Mouse (Mus musculus): ENCODE results near the gene Phf3.
"Not testable (repeated sequence)": the region's sequence is repeated elsewhere in the genome, so short reads cannot be mapped to it uniquely, and the experiment has no call there.

Gene Phf3

DNA sequence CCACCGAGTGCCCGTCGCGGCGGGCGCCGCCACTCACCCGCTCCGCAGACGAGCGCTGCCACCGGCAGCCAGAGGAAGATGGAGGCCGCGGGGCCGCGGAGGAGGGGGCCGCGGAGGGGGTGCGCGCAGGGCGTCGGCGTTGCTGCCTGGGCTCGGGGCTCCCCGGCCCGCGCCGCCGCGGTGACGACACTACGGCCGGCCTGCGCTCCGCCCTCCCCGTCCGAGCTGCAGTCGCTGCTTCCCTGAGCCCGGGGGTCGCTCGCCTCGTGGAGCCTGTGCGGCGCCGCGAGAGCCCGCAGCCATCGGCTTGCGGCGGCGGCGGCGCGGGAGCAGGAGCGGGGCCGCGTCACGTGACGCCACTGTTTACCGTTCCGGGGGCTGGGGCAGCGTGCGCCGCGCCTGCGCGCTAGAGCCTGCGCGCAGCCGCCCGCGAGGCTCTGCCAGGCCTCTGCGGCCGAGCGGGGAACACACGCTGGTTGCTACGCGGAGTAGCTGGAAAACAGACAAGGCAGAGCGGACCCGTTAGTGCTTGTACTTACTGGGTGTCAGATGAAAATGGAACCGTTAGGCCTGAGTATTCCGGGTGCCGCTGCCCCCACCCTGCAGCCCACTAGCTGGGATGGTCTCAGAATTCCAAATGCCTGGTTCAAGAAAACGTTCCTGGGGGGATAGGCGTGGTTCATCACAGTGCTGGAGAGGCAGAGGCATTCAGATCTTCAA is at the start of gene Phf3:
Gene Phf3 (minus strand): TSS at position 381 of the 720 bp plus-strand sequence.
- DNase-seq: peak; percentile 87 to 95

DNA sequence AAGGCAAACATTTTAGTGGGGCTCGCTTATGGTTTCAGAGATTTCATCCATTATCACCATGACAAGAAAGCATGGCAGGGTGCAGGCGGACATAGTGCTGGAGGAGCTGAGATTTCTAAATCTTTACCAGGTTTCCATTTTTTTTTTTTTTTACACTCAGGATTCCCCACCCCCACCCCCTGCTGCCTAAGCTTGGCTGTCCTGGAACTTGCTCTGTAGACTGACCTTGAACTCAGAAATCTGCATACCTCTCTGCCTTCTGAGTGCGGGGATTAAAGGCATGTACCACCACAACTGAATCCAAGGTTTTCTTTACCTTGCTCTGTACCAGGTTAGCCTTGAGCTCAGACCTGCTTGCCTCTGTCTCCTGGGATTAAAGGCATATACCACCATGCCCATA is 48.5 kb upstream of the Phf3 start:
- DNase-seq: no peak

DNA sequence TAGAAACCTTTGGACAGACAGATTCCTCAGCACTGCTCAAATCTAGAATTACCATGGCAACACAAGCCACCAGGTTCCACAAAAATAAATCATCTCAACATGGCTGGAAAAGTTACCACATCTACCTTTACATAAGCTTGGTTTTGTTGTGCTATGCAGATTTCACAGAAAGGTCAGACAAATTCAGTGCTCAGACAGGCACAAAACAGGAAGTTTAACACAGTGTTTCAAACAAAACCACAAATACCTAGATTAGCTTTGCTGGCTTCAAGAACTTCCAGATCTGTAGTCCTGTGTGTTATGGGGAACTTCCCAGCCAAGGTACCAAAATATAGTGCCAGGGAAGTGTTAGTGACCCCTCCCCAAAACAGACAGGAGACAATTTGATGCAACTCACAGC is 47.5 kb upstream of the Phf3 start:
- no peak for DNase-seq

DNA sequence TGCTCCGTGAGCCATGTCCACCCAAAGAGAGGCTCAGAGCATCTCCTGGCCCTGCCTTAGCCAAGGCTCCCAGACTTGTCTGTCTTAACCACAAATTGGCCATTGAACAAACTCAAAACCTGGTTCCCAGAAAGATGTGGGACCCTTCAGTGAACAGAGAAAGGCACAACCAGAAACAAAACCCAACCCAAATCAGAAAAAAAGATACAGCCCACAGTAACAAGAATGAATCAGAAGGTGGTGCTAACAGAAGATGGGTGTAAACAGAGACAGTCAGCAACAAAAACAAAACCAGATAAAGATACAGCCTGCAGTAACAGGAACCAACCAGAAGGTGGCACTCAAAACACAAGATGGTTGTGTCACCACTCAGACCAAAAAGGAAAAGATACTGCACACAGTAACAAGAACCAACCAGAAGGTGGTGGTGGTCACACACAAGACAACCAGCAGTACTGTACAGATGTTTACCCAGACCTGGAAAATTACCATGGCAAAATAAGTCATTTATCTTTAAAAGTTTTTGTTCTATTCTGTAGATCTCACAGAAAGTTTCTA is 47.0 kb upstream of the Phf3 start:
- peak in 1 of 2 experiments; percentile 25 for DNase-seq

DNA sequence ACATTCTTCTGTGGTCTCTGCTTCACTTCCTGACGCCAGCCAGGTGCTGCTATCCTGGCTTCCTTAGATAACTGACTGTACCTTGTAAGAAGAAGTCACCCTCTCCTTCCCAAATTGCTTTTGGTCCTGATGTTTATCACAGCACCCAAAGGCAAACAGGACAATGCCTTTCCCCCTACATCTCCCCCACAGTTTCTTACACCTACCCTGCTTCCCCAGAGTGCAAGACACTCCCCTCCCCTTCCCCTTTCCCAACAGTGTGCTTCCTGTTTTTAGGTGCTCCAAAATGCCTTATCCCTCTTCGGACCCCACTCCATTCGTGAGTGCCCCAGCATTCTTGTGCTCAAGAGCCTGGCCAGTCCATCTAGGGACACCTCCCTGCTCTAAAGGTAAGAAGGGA is 36.5 kb upstream of the Phf3 start:
- no peak for DNase-seq

DNA sequence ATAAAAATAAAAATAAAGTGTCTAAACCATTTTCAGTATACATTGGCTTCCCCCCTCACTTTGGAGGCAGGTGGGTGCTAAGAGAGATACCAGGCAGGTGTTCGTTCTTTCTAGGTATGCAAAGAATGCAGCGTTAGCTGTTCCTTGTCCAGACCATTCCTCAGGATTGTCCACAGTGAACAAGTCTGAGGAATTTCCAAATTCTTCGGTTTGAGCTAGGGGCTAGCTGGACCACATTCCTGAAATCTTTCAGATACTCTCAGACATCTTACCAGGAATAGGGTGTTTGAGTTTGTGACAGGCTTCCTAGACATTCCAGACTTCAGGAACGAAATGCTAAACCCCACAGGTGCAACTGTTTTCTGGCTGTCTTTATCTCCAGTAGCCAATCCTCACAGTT is 35.1 kb upstream of the Phf3 start:
- no peak for DNase-seq

DNA sequence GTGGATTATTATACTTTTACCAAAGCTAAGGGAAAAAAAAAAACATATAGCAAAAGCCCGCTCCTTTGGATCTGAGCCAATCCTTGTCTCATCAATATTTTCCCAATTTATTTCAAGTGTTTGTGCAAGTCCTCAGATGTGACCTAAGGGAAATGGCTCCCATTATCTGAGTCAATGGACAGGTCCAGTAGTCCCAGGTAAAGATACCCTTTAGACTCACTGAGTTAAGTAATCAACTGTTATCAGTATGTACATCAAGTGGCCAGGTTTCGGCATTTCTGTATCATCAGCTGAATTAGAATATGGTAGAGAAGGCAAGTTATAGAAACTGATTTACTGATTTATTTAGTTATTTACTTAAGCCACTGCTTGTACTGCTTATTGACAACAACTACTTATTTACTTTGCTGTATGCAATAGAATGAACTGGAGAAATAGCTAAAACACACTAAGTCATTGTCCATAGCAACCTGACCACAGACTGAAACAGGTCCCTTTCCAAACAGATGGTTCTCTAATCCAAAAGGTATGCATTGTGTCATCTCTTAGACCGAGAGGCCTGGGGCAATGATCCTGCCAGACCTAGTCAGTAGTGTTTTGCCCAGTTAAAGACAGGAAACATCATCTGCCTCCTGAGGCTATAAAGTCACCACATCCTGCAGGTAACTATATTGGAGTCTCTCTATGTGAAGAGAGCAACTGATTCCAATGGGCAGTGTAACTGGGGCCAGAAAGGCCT is 29.9 kb upstream of the Phf3 start:
- DNase-seq: no peak

DNA sequence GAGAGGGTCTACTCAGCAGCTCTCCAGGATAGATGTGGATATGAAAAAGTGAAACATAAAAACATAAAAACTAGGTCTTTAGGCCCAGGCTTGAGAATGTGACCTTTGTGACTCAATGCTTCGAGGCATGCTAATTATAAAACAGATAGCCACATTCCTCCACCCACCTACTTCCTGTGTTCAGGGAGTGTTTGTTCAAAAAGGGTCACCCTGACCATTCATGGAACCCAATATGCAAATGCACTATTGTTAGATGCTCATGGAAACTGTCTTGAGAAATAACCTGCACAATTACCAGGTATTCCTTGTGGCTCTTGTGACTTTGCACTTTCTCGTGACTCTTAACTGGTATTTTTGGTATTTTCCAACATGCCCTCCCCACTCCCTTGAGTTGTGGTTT is 25.0 kb upstream of the Phf3 start:
- no peak for DNase-seq

DNA sequence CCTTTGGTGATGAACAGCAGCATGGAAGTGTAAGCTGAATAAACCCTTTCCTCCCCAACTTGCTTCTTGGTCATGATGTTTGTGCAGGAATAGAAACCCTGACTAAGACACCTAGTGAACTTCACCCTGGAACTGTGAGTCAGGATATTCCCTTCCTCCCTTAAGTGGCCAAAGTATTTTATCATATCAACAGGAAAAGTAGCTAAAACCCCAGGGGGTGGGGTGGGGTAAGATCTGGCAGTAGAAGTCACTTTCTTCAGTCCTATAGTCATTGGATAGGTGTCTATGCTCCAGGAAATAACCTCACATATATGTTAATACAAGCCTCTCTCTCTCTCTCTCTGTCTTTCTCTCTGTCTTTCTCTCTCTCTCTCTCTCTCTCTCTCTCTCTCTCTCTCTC is 21.6 kb upstream of the Phf3 start:
- not testable (repeated sequence) for DNase-seq

DNA sequence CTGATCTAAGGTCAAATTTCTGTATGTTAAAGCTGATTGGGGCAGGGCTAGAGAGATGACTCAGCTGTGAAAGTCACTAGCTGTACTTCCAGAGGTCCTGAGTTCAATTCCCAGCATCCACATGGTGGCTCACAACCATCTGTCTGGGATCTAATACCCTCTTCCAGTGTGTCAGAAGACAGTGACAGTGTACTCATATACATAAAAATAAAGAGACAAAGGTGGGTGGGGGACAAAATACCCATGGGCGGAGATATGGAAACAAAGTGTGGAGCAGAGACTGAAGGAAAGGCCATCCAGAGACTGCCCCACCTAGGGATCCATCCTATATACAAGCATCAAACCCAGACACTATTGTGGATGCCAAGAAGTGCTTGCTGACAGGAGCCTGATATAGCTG is 10.1 kb upstream of the Phf3 start:
- DNase-seq: not testable (repeated sequence)

DNA sequence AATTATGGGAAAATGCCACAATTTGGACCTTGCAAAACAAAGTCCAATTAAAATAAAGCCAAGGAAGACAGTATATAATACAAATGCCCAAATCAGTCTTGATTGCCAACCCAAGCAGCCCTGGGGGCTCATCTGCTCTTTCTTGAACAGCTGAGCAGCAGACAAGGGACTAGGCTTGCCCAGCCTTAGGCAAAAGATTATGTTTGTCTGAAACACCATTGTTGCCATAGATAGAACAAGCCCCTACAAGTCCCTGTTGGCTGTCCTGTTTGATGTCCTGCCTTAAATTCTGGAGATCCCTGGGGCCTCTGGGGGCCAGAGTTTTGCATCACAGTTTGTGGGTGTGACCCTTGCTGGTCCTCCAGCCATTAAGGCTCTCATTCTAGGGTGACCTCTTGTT is 2.0 kb upstream of the Phf3 start:
- no peak for DNase-seq

DNA sequence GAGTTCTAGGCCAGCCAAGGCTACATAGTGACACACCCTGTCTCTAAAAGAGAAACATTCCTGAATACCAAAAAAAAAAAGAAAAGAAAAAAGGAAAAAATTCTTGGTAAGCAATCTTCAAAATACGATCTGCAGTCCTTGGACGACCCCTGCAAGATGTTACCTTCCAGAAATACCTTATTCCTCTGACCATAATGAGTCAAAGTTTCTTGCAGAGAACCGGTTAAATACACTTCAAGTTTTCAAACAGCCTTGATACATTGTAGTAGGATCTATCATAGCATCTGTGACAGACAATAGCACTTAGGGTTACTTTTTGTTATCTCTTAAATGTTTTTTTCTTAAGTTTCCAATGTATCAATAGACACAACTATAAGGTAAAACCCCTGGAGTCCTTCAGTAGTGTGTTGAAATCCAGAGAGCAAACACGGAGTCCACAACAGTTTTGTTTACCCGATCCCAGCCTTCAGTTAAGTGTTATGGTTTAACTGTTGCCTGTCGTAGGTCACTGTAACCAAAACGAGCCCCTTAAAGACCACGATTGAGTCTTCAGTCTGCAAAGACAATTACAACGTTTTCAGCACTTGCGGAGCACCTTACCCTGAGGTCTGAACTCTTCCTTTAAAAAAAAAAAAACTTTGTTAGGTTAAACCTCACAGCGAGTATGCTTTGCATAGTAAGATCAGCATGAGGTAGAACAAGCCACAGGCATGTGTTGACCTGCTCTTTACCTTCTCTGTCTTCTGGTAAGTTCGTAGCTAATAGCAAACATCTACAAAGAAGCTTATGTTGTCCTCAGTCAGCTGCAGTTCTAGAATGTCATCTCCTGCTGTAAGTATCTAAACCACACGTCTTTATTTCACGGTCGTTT is 775 bp upstream of the Phf3 start:
- DNase-seq: no peak

DNA sequence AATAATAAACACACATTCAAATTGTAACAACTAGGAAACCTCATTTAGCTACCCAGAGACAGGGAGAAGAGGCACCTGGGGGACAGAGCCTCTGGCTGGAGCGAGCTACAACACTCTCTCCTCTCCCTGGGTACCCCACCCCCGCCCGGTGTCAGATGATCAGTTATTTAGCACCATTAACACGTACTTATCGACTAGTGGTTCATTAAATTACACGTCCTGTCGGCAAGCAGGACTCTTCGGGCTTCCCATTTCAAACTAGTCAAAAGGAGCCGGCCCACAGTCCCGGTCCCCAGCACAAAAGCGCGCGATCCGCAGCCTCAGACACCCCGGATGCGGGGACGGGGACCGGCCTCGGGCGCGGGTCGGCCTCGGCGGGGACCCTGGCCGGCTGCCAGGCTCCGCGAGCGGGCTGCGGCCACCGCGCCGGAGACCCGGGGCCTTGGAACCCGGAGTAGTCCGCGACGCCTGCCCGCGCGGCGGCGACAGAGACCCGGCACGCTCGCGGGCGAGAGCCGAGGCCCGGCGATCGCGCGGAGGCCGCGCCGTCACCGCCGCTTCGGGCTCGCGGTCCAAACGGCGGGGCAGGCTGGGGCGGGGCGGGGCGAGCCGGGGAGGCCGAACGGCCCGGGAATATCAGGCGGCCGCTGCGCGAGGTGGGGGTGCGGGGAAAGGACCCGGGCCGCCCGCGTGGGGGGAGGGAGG is 733 bp downstream of the Phf3 start:
- peak in 1 of 2 experiments; percentile 34 for DNase-seq

DNA sequence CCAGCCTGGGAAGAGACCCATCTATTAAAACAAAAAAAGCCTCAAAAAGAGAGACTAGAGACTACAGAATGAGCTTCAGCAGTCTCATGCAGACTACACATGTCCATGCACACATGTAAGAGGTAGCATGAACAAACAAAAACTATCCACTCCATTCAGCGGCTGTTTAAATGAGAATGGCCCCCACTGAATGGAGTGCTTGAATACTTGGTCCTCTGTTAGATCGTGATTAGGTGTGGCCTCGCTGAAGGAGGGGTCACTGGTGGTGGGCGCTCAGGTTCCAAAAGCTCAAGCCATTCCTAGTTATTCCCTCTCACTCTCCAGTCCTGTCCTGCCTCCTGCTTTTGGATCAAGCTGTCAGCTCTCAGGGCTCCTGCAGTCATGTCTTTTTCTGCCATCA is 5.9 kb downstream of the Phf3 start:
- no peak for DNase-seq

DNA sequence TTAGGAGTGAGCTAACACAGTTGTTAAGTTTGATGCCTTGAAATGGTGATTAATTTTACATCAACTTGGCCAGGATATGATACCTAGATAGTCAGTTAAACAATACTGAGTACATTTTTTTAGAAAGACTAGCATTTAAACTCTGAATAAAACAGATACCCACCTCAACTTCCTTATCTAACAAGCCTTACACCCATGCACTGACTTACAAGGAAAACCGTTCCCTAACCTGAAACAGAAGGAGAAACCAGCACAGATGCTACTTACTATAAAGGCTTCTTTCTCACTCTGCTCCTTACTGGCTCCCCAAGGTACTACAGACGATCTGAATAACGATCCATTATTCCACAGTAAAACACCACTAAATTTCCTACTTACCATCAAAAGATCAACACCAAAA is 21.2 kb downstream of the Phf3 start:
- no peak for DNase-seq

DNA sequence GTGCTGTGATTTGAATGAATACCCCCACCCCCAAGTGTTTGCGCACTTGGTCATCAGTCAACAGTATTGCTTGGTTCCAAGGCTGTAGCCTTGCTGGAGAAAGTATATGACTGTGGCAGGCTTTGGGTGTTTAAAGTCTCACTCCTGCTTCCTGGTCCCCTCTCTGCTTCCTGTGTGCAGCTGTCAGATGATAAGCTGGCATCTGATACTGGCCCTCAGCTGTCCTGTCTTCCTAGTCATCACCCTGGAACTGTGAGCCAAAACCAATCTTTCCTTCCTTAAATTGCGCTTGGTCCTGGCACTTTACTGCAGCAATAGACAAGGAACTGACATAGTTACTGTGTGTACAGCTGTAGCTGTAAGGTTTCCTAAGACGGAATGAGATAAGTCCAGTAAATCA is 21.8 kb downstream of the Phf3 start:
- no peak for DNase-seq

DNA sequence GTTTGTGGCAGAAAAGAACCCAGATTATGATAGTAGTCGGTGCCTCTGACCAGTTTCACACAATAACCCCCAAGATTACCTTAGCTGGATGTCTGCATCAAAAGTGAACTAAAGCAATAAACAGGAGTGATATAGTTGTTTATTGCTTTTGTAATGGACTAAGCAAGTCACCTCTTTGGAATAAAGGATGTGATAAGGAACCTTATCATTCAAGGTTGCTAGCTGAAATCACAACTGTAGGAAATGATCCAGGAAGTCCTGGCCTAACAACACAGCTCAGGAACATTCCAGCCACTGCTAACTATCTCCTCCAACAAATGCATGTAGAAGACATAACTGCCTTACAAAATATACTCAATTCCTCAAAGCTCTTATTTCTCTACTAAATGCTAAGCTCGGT is 22.8 kb downstream of the Phf3 start:
- no peak for DNase-seq

DNA sequence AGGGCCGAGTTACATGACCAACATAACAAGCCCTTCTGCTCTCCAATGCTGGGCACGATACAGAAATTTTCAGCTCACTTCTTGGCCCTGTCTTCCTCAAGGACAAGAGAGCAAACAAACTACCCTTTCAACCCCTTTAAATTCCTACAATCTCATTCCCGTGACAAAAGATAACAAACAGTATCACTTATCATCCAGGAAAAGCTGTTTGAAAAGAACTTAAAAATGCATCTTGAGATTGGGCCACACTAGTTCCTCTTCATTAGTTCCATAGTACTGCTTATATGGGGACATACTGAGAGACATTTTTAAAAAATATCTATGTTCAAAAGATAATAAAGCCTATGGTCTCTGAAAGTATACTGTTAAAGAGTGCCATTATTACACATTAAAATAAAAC is 23.8 kb downstream of the Phf3 start:
- DNase-seq: no peak

DNA sequence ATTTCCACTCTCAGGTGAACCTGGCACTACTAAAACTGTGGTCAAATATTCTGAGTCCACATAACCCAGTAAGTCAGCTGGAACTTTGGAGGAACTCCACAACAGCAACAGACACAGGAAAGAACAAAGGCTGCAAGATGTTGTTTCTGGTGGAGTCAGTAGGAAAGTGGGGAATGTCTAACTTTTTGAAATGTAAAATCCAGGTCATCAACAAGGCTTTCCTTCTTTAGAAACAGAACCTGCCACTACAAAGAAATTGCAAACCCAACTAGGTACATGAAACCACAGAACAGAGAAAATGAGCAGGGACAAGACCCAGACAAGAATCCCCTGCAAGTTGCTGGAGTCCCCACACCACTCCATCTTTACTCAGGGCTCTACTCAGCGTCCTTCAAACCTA is 26.0 kb downstream of the Phf3 start:
- no peak for DNase-seq

DNA sequence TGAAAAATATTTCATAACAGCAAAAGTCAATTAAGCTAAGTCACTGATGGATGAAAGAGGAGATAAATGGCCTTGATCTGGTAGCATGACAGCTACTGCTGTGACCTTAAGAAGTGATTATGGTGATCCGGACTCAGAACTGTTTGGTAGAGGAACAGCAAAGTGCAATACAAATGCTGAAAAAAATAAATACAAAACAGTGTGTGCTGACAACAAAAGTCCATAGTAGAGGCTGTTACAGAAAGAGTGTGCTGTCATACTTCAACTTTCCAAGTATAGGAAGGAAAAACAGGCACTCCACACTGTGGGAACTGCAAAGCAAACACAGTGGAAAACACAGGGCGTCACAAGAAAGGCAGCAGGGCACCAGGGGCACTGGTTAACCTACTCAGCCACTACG is 34.1 kb downstream of the Phf3 start:
- DNase-seq: no peak

DNA sequence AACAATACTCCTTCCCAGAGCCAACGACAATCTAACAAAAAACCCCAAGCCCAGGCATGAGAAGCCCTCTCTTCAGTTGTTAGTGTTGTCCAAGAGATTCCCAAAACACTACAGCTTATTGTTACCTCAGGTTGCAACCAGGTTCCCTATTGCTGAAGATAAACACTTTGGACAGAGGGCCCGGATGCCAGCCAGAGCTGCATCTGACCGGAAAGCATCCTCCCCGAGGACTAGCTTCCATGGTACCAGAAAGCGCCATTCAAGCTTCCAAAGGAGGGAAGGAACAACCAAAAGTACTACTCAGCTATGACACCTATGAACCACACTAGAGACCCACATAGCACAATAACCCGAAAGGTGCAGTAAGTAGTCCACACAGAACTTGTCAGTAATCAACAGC is 38.2 kb downstream of the Phf3 start:
- DNase-seq: no peak

DNA sequence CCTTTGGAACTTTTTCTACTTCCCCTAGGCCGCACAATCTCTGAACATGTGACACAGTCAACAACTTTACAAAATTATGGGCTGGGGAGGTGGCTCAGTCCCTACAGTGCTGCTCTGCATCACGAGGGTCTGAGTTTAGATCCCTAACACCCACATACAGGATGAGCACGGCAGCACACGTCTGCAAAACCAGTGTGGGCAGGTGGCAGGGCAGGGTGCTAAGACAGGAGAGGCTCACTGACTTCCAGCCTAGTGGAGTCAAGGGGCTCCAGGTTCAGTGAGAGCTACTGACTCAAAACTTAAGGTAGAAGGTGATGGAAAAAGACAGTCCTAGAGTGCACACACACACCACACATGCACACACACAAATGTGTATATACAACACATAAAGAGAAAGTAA is 40.9 kb downstream of the Phf3 start:
- no peak for DNase-seq

DNA sequence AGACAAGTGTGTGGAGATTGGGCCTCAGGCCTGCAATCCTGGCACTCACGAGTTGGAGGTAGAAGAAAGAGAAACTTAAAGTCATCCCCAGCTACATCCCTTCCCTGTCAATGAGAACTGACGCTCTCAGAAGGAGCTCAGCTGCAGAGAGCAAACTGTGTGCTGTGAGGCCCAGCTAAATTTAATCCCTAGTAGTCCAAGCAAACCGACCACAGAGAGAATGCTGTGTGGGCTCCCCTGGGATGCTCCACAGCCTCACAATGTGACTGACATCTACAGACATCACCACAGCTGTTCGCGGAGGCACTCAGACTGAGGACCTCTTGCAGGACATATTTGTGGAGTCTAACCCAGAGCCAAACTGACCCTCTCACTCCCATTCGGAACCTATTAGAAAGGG is 54.3 kb downstream of the Phf3 start:
- no peak for DNase-seq
